Mouse (Mus musculus) leukemia stem cell, adult 10-12 weeks (primary cell): ENCODE results near the gene Tial1. TPM values are rescaled to one million over a fixed set of nuclear protein-coding genes. Genes with fewer than 3 reads are reported as not detected.

Source experiments
- polyA plus RNA-seq: library from polyadenylated mRNA; stranded (reverse); fragments of >175 nt; gene quantifications from 2 replicates; pipeline ENCODE4 v1.2.3, GENCODE M21; 2012; ENCODE audit warnings: low replicate concordance

Gene Tial1
- polyA plus RNA-seq = 74.0 and 113 TPM in 2 replicates

GRCm38 (mm10) chr7:128461285-128462215 is at the start of gene Tial1:
Tial1 (minus strand) TSS chr7:128461717.

DNA sequence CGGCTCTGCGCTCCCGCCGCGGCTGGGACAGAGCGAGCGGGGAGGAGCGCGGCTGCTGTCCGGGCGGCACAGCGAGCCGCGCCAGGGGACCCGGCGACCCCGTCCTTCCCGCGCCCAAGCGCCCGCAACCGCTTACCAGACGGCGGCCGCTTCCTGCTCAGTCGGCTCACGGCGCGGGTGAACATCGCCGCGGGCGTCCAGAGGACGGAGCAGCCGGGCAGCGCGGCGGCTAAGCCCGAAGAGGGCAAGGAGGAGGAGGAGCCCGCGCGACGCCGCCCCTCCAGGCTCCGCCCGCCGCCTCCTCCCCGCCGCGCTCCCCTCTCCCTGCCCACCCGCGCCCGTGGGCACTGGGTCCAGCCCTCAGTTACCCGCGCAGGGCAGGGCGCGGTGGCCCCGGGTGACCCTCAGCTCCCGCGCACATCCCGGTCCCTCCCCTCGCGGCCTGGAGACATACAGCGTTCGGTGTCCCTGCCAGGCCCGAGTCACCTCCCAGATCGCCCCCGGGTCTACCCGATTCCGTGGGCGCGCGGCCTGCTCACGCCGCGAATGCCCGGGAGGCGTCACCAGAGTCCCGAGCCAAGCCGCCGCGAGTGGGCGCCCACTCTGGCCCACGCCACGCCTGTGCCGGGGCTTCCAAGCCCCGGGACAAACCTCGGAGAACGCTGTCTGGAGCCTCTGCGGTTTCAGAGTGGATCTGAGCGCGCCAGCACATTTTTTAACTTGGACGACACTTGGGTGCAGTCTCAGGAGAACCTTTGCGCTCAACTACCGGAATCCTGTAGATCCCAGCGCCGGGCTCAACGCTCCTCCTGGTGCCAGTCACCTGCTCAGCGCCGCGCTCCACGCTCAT is 43.4 kb downstream of the Tial1 start, which contains the start of gene Rgs10:
Gene Rgs10, minus strand, starts transcription at position 829 of the 850 bp plus-strand sequence.

Other genes with a start within 250 kb of the Tial1 start
- gene Armc5, start 224.4 kb downstream of the Tial1 start, polyA plus RNA-seq = 34.5 and 48.8 TPM in 2 replicates
- gene 9130023H24Rik, start 223.7 kb downstream of the Tial1 start, polyA plus RNA-seq = 0.85 and 1.2 TPM in 2 replicates
- 1.0 and 5.8 TPM in 2 replicates for gene Tgfb1i1, start 214.9 kb downstream of the Tial1 start, polyA plus RNA-seq
- gene Slc5a2, start 196.1 kb downstream of the Tial1 start, polyA plus RNA-seq = 0.28 and 1.4 TPM in 2 replicates
- 48.6 and 63.1 TPM in 2 replicates for gene BC017158, start 163.5 kb downstream of the Tial1 start, polyA plus RNA-seq
- gene Rgs10, start 43.0 kb downstream of the Tial1 start, polyA plus RNA-seq = 78.5 and 96.0 TPM in 2 replicates
- gene Bag3, start 61.9 kb upstream of the Tial1 start, polyA plus RNA-seq = 65.5 and 71.9 TPM in 2 replicates
- 2.2 and 2.7 TPM in 2 replicates for gene Inpp5f, start 149.6 kb upstream of the Tial1 start, polyA plus RNA-seq